ENCODE assay signal across 10 mouse cellular contexts in genomic region chr2:163839519-163839918, GRCm38 (mm10). TPM values are rescaled to one million over a fixed set of nuclear protein-coding genes. Genes with fewer than 3 reads are reported as not detected.
A peak's percentile ranks its signal among the peaks of the same experiment; 100 is the strongest.
DNase-seq lines count a peak whose midpoint lies in the region; ATAC-seq and TF ChIP-seq lines count a peak whose summit lies in the region.
"Had no signal": no experiment of that assay in that cellular context is flagged by ENCODE, and none has a peak within 500 bp of the region (broad histone marks: within the 10 kb centered on the region; RNA-seq: fewer than 3 reads in every experiment).

No protein-coding gene starts in this region.

- ATAC-seq in embryonic facial prominence, embryonic 14.5 days (ENCODE audit: low read depth) = peak; percentile 71; the same call in 1 of the 2 replicates
- ATAC-seq in midbrain, embryonic 14.5 days (ENCODE audit: low FRiP score, low TSS enrichment) = peak; percentile 40; the same call in 1 of the 2 replicates
- no peak for ATAC-seq in midbrain, embryonic 11.5 days (ENCODE audit: low FRiP score)
- 0 out of 2 replicates have a peak, but pooled peaks have one; percentile 23 for ATAC-seq in midbrain, postnatal 0 days (ENCODE audit: low FRiP score)

- no peak for TF ChIP-seq CTCF in midbrain, postnatal 0 days (IDR thresholded peaks at IDR 0.05)

- H3K27ac ChIP-seq in embryonic facial prominence, embryonic 14.5 days (replicated peaks; ENCODE audit: low read depth, low read length) = no peak overlapping the region
- H3K27ac ChIP-seq in embryonic facial prominence, embryonic 10.5 days (replicated peaks) = no peak overlapping the region
- H3K27ac ChIP-seq in midbrain, embryonic 14.5 days (replicated peaks; ENCODE audit: low read depth, low read length) = no peak overlapping the region
- H3K27ac ChIP-seq in midbrain, embryonic 11.5 days (ENCODE audit: low read depth, low read length) = no peak overlapping the region
- no peak overlapping the region for H3K27ac ChIP-seq in midbrain, postnatal 0 days (ENCODE audit: low read depth, low read length)
- H3K27ac ChIP-seq: stomach, embryonic 15.5 days had no signal

- no peaks in the 10 kb centered on the region for H3K27me3 ChIP-seq in embryonic facial prominence, embryonic 14.5 days (replicated peaks; ENCODE audit: control insufficient read depth, insufficient read depth, low read length)
- no peaks in the 10 kb centered on the region for H3K27me3 ChIP-seq in embryonic facial prominence, embryonic 10.5 days (replicated peaks; ENCODE audit: low read depth, poor library complexity, severe bottlenecking)
- H3K27me3 ChIP-seq in midbrain, embryonic 14.5 days (ENCODE audit: control insufficient read depth, insufficient read depth, low read length) = peaks cover 4% of the 10 kb centered on the region; the same call in 1 of the 2 replicates
- no peaks in the 10 kb centered on the region for H3K27me3 ChIP-seq in midbrain, embryonic 11.5 days (ENCODE audit: control insufficient read depth, insufficient read depth, low read length)
- H3K27me3 ChIP-seq in midbrain, postnatal 0 days (ENCODE audit: insufficient read depth, low read length) = 0 out of 2 replicates have a peak, but pooled peaks cover 3% of the 10 kb centered on the region
- H3K27me3 ChIP-seq: stomach, embryonic 15.5 days had no signal

- peak; percentile 58 for DNase-seq in embryonic facial prominence, embryonic 14.5 days (ENCODE audit: low spot score)
- no peak for DNase-seq in embryonic facial prominence, embryonic 10.5 days (ENCODE audit: low spot score)
- peak; percentile 86 for DNase-seq in midbrain, embryonic 14.5 days
- DNase-seq in midbrain, embryonic 11.5 days (ENCODE audit: low spot score, missing footprints) = no peak
- peak; percentile 70 to 82 for DNase-seq in heart, postnatal 14 days
- DNase-seq in midbrain, postnatal 0 days (ENCODE audit: low spot score) = peak; percentile 72
- no peak for DNase-seq in yolk sac, embryonic 10.5 days (ENCODE audit: low spot score)
- DNase-seq in urinary bladder, postnatal 4 days (ENCODE audit: low spot score in 2 of 2) = no peak

- intact Hi-C loops in heart, postnatal 14 days (cut with DNase I) = loop anchor here (10.0 kb wide), 1 partner anchor 55 kb away; no protein-coding TSS in a partner anchor

- H3K4me2 ChIP-seq in embryonic facial prominence, embryonic 14.5 days (ENCODE audit: low read depth, low read length) = no peak overlapping the region
- H3K4me2 ChIP-seq in midbrain, embryonic 14.5 days (ENCODE audit: low read length) = no peak overlapping the region
- no peak overlapping the region for H3K4me2 ChIP-seq in midbrain, embryonic 11.5 days
- H3K4me2 ChIP-seq in midbrain, postnatal 0 days (ENCODE audit: low read depth, low read length, poor library complexity, severe bottlenecking) = no peak overlapping the region
- H3K4me2 ChIP-seq: stomach, embryonic 15.5 days had no signal

- H3K9me3 ChIP-seq in embryonic facial prominence, embryonic 14.5 days (ENCODE audit: control insufficient read depth, low read length) = no peaks in the 10 kb centered on the region
- 0 out of 2 replicates have a peak, but pooled peaks cover 6% of the 10 kb centered on the region for H3K9me3 ChIP-seq in embryonic facial prominence, embryonic 10.5 days
- no peaks in the 10 kb centered on the region for H3K9me3 ChIP-seq in midbrain, embryonic 14.5 days (ENCODE audit: control insufficient read depth, low read length)
- H3K9me3 ChIP-seq in midbrain, embryonic 11.5 days (ENCODE audit: control insufficient read depth, low read length) = no peaks in the 10 kb centered on the region
- no peaks in the 10 kb centered on the region for H3K9me3 ChIP-seq in midbrain, postnatal 0 days (ENCODE audit: low read length)
- H3K9me3 ChIP-seq: stomach, embryonic 15.5 days had no signal

- H3K36me3 ChIP-seq in embryonic facial prominence, embryonic 14.5 days (ENCODE audit: control insufficient read depth, insufficient read depth, low read length) = no peaks in the 10 kb centered on the region
- H3K36me3 ChIP-seq in embryonic facial prominence, embryonic 10.5 days (replicated peaks) = no peaks in the 10 kb centered on the region
- no peaks in the 10 kb centered on the region for H3K36me3 ChIP-seq in midbrain, embryonic 14.5 days (ENCODE audit: control insufficient read depth, insufficient read depth, low read length)
- no peaks in the 10 kb centered on the region for H3K36me3 ChIP-seq in midbrain, embryonic 11.5 days (ENCODE audit: control insufficient read depth, insufficient read depth, low read length)
- H3K36me3 ChIP-seq in midbrain, postnatal 0 days (ENCODE audit: insufficient read depth, low read length) = no peaks in the 10 kb centered on the region
- H3K36me3 ChIP-seq: stomach, embryonic 15.5 days had no signal

- 60% methylated on average over 6 of the region's 6 CpGs for WGBS in embryonic facial prominence, embryonic 14.5 days
- 70% methylated on average over 6 of the region's 6 CpGs for WGBS in embryonic facial prominence, embryonic 10.5 days
- whole genome bisulfite sequencing in midbrain, embryonic 14.5 days = 16% methylated on average over 6 of the region's 6 CpGs
- WGBS in midbrain, embryonic 11.5 days = 70% methylated on average over 6 of the region's 6 CpGs
- WGBS in midbrain, postnatal 0 days = 28% methylated on average over 6 of the region's 6 CpGs

- no peak overlapping the region for H3K4me3 ChIP-seq in embryonic facial prominence, embryonic 14.5 days (ENCODE audit: low read depth, low read length)
- H3K4me3 ChIP-seq in embryonic facial prominence, embryonic 10.5 days = no peak overlapping the region
- no peak overlapping the region for H3K4me3 ChIP-seq in midbrain, embryonic 14.5 days (replicated peaks; ENCODE audit: low read depth, low read length)
- no peak overlapping the region for H3K4me3 ChIP-seq in midbrain, embryonic 11.5 days (ENCODE audit: low read depth, low read length)
- H3K4me3 ChIP-seq in midbrain, postnatal 0 days (ENCODE audit: low read depth, low read length) = no peak overlapping the region
- H3K4me3 ChIP-seq: stomach, embryonic 15.5 days had no signal

- no peak overlapping the region for H3K9ac ChIP-seq in embryonic facial prominence, embryonic 14.5 days (ENCODE audit: low read depth, low read length)
- no peak overlapping the region for H3K9ac ChIP-seq in midbrain, embryonic 14.5 days (replicated peaks; ENCODE audit: low read length)
- no peak overlapping the region for H3K9ac ChIP-seq in midbrain, embryonic 11.5 days (ENCODE audit: low read length)
- H3K9ac ChIP-seq in midbrain, postnatal 0 days (replicated peaks; ENCODE audit: low read length, poor library complexity, severe bottlenecking) = no peak overlapping the region
- H3K9ac ChIP-seq: stomach, embryonic 15.5 days had no signal

- H3K4me1 ChIP-seq in embryonic facial prominence, embryonic 14.5 days (ENCODE audit: control insufficient read depth, insufficient read depth, low read length) = no peaks in the 10 kb centered on the region
- H3K4me1 ChIP-seq in embryonic facial prominence, embryonic 10.5 days = no peaks in the 10 kb centered on the region
- 0 out of 2 replicates have a peak, but pooled peaks cover 4% of the 10 kb centered on the region for H3K4me1 ChIP-seq in midbrain, embryonic 14.5 days (ENCODE audit: control insufficient read depth, insufficient read depth, low read length)
- H3K4me1 ChIP-seq in midbrain, embryonic 11.5 days (ENCODE audit: control insufficient read depth, insufficient read depth, low read length) = no peaks in the 10 kb centered on the region
- H3K4me1 ChIP-seq in midbrain, postnatal 0 days (ENCODE audit: insufficient read depth, low read length) = 0 out of 2 replicates have a peak, but pooled peaks cover 2% of the 10 kb centered on the region
- H3K4me1 ChIP-seq: stomach, embryonic 15.5 days had no signal

RNA-seq across cellular contexts. Expression of gene Kcnk15, which starts 13.9 kb away (rescaled TPM):
- polyA plus RNA-seq in embryonic facial prominence, embryonic 14.5 days (2014; fragmentation: Nextera tagmentation; extraction: Ambion mirVana) = not detected in 2 replicates
- polyA plus RNA-seq in embryonic facial prominence, embryonic 10.5 days (2016; fragmentation: Nextera tagmentation; extraction: Ambion mirVana) = not detected in 2 replicates
- not detected in 2 replicates for polyA plus RNA-seq in midbrain, embryonic 14.5 days (2014; fragmentation: Nextera tagmentation; extraction: Ambion mirVana)
- not detected in 2 replicates for polyA plus RNA-seq in midbrain, embryonic 11.5 days (2014; fragmentation: Nextera tagmentation; extraction: Ambion mirVana)
- total RNA-seq in heart, postnatal 14 days (2021) = not detected
- 0.11 TPM in 1 of 2 replicates, not detected in the other for total RNA-seq in midbrain, postnatal 0 days (2014; rRNA removed)
- 0.12 and 0.25 TPM in 2 replicates for polyA plus RNA-seq in midbrain, postnatal 0 days (2015; fragmentation: Nextera tagmentation; extraction: Ambion mirVana)
- polyA plus RNA-seq: lung, embryonic 16.5 days; stomach, embryonic 15.5 days had no signal

RNA-seq across cellular contexts. Expression of gene Ccn5, which starts 18.9 kb away (rescaled TPM):
- 1.0 and 3.0 TPM in 2 replicates for polyA plus RNA-seq in embryonic facial prominence, embryonic 14.5 days (2014; fragmentation: Nextera tagmentation; extraction: Ambion mirVana)
- polyA plus RNA-seq in embryonic facial prominence, embryonic 10.5 days (2016; fragmentation: Nextera tagmentation; extraction: Ambion mirVana) = 0.09 and 0.25 TPM in 2 replicates
- polyA plus RNA-seq in midbrain, embryonic 14.5 days (2014; fragmentation: Nextera tagmentation; extraction: Ambion mirVana) = 0.57 and 0.70 TPM in 2 replicates
- polyA plus RNA-seq in midbrain, embryonic 11.5 days (2014; fragmentation: Nextera tagmentation; extraction: Ambion mirVana) = 0.40 and 0.54 TPM in 2 replicates
- under 1 TPM; 0.29 to 0.88 TPM for total RNA-seq in heart, postnatal 14 days (2021)
- total RNA-seq in midbrain, postnatal 0 days (2014; rRNA removed) = 0.19 and 0.22 TPM in 2 replicates
- polyA plus RNA-seq in midbrain, postnatal 0 days (2015; fragmentation: Nextera tagmentation; extraction: Ambion mirVana) = 0.32 and 0.69 TPM in 2 replicates
- polyA plus RNA-seq: stomach, embryonic 15.5 days had no signal

Comparison
In these comparisons a context has a peak if more than half of its experiments do, and no peak if none do; other contexts are left out.
1. DNase-seq: peak in embryonic facial prominence, embryonic 14.5 days (single experiment), midbrain, embryonic 14.5 days (single experiment), heart, postnatal 14 days (2 of 2) and midbrain, postnatal 0 days (single experiment); none in embryonic facial prominence, embryonic 10.5 days (single experiment), midbrain, embryonic 11.5 days (single experiment), yolk sac, embryonic 10.5 days (single experiment) and urinary bladder, postnatal 4 days (0 of 2).